Mouse (Mus musculus) CD4-positive helper T cell, adult 2 months (primary cell): ENCODE measurements around the gene 4930404N11Rik.

ENCODE experiments used
- DNase-seq: peaks from one replicate; pipeline ENCODE4 v3.0.0-alpha.2; 2012; ENCODE audit warnings: low read depth, missing footprints, low spot score

The 4930404N11Rik gene

DNA sequence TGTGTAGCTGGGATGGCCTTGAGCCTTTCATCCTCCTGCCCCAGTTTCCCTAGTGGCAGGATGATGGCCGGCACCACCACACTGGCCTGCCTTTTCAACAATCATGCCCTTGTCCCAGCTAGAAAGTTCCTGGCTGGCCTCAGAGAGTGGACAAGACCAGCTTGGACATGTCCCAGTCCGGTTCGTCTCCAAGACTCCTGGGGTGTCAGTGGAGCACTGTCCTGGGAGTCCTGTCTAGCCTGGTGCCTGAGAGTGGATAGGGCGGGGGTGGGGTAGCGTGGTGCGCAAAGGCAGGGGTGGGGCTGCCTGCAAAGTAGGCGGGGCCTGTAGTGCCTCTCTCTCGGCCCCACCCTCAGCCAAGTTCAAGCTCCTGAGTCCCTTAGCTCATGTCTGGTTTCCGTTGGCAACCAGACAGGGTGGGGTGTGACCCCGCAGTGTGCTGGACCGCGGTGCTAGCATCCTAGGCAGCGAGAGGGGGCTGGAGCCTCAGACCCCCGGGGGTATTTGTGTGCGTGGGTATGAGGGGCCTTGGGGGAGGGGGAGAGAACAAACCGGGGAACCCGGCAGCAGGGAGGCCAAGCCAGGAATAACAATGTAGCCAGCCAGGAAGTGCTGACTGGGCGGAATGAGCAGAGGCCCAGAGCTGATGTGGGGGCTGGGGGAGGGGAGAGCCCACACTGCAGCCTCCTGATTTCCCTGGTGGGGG, 36.1 kb upstream of the 4930404N11Rik start:
- peak; percentile 71 for DNase-seq

DNA sequence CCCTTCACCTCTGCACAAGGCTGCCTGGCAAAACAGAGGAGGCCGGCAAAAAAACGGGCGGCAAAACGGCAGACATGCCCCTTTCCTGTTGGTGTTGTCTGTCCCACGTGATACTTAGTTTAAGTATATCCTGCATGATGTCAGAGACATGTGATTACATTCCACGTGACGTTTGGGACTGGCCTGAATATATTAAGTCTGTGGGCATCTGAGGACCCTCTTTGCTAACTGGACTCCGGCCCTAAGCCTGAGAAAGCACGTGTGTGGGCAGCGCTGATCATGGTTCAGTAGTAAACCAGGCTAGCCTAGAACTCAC, 35.5 kb upstream of the 4930404N11Rik start:
- no peak for DNase-seq

DNA sequence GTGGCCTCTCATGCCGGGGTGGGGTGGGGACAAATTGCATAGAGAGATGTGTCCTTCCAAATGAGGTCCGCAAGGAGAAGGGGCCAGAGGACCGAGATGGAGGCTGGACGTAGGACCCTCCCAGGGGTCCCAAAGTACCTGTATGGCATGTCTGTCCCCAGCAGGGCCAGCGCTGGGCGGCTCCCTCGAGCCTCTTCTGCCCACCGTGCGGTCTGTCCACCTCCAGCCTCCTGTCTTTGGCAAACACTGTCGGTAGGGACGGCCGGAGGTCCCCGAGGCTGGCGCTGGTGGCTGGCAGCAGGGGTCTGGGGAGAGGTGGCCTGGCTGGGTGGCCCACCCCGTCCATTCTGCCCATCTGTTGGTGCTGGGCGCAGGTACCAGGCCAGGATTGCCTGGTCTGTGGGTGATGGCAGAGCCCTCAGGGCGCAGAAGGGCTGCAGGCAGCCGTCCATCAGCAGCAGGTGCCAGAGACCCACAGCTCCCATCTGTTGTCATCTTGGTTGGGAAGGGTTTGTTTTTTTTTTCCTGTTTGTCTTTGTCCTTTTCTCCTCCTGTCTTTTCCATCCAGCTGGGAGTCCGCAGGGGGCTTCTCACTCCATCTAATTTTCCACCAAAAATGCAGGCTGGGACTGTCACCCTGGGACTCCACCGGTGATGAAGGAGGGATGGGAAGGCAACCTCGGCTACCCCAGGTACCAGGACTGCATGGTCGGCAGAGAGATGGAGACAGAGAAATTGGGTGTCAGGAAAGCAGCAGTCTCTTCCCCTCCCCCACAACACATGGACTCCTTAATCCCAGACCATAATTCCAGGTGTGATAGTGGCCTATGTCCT, 35.0 kb upstream of the 4930404N11Rik start:
- no peak for DNase-seq

DNA sequence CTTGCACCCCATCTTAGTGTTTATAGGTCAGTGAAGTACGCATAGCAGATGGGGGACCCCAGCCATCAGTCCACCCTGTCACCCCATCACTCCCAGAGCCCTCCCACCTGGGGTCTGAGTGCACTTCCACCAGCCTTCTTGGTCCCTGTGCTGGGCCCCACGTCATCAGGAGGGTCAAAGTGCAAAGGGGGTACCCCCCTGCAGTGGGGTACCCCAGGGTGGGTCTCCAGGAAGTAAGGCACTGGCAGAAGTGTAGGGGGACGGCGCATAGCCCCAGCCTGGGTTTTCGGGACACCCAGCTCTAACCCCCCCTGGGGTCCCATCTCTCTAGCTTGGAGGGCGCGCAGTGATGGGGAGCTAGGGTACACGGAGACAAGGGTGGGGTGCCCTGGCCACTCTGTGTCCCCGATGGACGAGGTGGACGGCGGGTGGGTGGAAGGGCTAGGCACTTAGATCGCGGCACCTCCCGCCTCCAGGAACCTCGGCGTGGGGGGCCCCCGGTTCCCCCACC, 34.2 kb upstream of the 4930404N11Rik start:
- no peak for DNase-seq

DNA sequence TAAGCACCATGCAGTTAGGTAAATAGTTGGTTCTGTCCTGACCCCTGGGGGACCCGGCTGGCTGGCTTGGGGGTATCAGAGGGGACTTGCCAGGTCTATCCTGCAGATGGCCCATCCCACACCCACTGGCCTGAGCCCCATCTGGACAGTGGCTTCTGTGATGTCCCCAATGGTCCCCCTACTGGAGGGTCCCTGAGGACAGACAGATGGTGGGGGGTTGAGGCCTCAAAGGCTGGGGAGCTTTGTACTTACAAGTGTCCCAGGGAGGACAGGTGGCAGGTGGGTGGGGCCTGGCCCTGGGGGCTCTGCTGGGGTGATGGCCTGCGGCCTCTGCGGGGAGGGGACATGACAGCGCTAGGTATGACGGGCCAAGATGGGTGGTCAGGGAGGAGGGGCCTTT, 33.7 kb upstream of the 4930404N11Rik start:
- DNase-seq = no peak

DNA sequence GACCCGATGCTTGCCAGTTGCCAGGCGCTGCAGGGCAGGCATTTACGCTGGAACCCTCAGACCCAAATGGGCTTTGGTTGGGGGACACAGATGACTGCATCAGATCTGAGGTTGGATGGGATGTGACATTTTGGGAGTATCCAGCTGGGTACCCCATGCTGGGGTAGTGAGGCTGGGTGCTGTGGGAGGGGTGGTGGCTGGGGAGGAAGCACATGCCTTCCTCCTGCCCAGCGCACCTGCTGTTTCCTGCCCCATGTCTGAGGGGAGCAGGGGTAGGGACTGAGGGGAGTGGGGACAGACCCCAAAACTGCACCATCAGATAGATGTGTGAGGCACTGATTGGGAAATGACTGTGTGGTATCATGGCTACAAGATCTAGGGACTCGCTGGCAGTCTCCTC, 31.1 kb upstream of the 4930404N11Rik start:
- no peak for DNase-seq

DNA sequence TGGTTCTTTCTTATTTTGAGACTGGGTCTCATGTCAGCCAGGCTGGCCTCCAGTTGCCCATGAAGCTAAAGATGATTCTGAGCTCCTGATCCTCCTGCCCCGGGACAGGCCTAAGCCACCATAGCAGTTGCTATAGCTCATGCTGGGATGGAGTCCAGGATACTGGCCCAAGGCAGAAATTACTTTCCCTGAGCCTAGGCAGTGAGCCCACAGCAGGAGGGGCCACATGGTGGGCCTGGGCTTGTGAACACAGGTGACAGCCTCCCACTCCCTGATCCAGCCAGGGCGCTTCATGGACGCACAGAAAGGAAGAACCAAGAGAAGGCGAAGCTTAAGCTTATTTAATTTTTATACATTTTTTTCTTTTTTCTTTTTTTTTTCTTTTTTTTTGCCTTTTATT, 30.2 kb upstream of the 4930404N11Rik start:
- DNase-seq = no peak

DNA sequence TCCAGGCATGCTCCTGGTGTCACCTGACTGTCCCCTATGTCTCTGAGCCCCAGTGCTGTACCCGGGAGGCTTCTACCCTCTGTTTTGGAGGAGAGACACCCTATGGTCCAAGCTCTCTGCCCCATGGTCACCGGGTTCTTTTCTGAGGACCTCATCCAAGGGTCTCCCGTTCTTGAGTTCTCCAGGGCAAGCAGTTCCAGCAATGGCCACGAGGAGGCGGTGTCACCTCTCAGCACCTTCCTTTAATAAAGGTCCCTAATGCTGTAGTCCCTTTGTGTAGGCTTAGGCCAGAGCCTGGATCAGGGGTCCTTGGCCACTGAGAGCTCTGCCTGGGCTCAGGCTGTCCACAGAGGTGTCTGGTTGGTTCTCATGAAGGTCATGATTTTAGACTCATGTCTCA, 29.5 kb upstream of the 4930404N11Rik start:
- DNase-seq = peak; percentile 71

DNA sequence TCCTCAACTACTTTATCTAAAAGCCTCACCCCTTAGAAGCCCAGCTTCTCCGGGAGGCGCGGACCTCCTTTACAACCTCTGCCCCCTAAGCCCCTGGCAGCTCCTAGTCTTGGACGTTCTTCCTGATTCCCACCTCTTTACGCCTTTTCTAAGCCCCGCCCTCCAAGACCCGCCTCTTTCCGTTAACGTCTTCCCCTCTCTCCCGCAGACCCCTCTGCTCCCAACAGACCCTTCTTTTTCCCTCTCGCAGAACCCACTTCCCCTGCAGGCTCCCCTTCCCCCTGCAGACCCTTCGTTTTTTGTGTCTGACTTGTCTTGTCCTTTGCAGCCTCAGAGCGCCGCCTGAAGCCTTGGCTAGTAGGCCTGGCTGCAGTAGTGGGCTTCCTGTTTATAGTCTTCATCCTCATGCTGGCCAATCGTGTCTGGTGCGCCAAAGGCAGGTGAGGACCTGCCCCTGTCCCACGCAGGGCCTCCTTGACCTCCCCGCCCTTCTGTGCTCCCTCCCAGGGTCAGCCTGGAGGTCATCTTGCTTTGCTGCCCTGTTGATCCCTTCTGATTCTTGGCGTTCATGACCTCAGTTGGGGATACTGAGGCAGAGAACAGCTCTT, 27.9 kb upstream of the 4930404N11Rik start:
- peak; percentile 35 for DNase-seq

DNA sequence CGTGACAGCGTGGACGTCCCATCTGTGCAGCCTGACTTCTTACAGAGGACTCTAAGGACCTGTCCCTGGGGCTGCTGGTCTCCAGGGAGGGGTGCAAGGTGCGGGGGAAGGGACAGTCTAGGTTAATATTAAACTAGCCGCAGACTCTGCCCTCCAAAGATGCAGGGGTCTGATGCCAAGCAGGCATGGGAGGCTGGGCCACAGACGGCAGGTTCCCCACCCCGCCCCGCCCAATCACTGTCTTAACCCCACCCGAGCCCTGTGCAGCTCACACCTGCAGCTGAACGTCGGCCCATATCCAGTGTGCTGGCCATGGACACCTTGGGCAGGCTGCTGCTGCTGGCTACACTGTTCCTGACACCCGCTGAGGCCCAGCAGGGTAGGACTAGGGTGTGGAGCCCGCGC, 27.2 kb upstream of the 4930404N11Rik start, which contains the start of gene Smim24:
Gene Smim24 (plus strand): TSS at position 271 of the 405 bp plus-strand sequence.
- no peak for DNase-seq

DNA sequence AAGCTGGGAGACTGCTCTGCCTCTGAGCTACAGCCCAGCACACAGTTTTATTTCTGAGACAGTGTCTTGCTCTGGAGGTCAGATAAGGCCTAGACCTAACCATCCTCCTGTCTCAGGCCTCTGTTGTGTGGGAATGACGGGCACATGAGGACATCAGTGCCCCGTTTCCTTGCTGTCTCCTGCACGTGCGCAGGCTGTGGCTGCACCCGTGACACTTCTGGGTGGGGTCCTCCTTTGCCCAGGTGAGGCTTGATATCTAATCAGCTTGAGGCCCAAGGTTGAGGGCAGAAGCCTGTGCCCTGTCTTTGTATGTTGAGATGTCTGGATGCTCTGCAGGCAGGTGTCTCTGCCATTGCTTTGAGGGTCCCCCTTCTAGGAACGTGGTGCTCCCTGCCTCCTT, 26.7 kb upstream of the 4930404N11Rik start:
- no peak for DNase-seq

DNA sequence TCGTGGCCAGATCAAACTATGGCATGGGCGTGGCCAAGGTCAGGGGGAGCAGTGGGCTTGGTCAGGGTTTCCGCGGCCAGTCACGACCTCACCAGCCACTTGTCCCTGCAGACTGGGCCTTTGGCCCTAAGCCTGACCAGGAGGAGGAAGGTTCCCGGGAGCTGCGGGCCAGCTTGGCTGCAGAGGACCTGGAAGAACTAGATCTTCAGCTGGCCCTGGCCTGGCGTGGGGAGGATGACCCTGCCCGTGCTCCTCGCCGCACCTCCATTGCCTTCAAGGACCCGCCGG, 25.0 kb upstream of the 4930404N11Rik start:
- no peak for DNase-seq

DNA sequence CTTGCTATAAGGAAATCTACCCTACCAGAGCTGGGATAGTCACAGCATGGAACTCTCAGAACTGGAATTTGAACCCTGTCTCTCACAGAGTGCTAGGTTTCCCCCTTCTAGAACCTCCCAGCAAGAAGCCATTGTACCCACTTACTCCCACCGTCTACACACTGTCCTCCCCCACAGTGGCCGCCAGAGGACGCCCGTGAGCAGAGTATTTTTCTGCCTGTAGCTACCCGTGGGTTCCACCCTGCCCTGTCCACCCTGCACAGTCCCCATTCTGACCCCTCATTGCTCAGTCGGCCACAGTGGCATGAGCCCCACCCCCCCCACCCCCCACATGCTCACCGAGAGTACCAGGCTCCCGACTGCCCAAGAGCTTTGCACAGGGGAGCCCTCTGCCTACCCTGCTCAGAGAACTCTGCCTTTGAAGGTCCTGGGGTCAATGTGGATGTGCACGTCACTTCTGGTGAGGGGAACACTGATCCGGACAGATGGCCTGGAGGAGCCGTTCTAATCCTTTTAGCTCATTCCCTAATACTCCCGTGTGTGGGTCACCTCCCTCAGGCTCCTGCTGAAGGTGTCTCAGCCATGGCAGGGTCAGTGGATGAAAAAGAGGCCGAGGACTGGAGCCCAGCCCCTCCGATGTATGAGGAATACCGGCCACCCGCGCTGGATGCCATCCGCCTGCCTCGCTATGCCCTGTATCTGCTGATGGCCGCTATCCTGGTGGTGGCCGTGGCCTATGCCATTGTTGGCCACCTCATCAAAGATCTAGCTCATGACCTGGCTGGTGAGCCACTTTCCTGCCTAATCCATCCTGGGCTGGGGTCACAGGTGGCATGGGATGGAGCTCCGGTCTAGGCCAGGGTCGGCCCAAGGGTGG, 24.4 kb upstream of the 4930404N11Rik start:
- peak; percentile 66 for DNase-seq

DNA sequence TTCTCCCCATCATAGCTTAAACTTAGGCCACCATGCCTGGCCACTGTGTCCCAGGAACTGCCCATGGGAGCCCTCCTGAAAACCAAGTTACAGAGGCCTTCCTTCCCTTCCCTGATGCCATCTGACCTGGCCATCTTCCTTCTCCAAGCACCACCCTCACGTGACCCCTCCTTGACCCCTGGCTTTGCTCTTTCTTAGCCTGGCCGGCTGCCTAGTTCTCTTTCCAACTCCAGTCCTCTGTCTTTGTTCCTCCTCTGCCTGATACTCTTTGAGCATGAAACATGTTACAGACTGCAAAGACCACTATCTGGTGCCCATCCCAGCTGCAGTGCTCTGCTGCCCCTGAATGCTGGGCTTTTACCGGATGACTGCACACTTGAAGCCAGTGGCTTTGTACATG, 23.8 kb upstream of the 4930404N11Rik start:
- no peak for DNase-seq

DNA sequence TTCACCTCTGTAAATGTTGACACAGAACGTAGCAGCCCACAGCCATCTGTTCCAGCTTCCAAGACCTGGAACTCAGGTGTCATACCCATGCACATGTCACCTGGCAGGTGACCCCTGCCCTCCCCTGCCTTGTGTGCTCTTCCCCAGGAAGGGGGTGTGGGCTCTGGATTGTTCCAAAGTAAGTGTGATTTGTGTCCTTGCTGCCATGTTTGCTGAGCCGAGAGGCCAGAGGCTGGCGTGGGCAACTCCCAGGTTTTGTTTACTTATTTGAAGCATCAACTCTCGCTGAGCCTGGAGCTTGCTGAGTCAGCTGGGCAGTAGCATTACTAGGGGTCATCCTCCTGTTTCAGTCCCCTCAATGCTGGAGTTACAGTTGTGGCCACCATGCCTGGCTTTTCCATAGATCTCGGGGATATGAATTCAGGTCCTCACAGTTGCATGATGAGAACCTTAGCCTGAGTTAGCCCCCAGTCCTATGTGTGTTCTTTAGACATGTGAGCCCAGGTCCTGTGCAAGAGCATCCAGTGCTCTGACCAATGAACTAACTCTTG, 23.0 kb upstream of the 4930404N11Rik start, which contains the start of gene Gm48552:
Gene Gm48552 (plus strand): TSS at position 501 of the 551 bp plus-strand sequence.
- DNase-seq = no peak

DNA sequence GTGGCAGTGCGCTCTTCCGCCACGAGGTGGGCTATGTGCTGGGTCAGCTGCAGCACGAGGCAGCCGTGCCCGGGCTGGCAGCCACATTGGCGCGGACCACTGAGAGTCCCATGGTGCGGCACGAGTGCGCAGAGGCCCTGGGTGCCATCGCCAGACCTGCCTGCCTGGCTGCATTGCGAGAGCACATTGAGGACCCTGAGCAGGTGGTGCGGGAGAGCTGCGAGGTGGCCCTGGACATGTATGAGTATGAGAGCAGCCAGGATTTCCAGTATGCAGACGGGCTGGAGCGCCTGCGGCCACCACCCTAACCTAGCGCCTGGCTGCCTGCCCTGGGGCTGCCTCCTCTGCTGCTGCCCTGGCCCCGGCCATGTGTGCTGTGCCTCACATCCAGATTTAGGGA, 22.1 kb upstream of the 4930404N11Rik start:
- DNase-seq = no peak

DNA sequence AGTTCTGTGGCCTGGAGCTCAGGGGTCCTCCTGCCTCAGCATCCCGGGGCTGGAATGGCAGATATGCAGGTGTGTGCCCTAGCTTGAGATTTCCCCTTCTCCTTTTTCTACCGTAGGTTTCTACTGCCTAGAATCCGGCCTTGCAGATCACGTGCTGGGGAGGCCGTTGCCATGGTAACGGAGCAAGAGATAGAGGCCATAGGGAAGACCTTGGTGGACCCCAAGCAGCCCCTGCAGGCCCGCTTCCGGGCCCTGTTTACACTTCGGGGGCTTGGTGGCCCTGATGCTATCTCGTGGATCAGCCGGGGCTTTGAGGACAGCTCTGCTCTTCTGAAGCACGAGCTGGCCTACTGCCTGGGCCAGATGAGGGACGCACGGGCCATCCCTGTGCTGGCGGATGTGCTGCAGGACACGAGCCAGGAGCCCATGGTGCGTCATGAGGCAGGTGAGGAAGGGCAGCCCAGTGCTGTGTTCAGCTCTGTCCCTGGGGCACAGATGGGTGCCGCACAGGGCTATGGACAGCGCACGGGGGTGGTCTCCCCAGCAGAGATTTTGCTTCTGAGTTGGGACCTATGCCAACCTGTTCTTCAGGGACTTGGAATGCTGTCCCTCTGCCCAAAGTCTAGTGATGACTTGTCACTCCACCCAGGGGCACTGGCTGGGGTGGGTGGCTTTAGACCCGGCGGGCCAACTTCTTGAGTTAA, 20.1 kb upstream of the 4930404N11Rik start:
- DNase-seq = no peak

DNA sequence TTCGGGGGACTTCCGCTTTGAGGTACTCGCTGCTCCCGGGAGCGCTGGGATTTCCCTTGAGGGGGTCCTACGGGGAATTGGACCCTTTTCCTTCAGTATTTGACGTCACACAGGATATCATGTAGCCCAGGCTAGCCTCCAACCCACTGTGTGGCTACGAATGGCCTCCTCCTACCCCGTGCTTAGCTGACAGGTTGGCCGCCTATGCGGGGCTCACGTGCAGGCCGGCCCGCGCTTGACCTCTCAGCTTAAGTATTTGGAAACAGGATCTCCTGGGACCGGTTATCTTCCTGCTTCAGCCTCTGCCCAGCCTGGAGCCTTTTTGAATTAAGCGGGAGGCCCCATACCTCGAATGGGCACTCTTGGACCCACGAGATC, 19.0 kb upstream of the 4930404N11Rik start:
- no peak for DNase-seq

DNA sequence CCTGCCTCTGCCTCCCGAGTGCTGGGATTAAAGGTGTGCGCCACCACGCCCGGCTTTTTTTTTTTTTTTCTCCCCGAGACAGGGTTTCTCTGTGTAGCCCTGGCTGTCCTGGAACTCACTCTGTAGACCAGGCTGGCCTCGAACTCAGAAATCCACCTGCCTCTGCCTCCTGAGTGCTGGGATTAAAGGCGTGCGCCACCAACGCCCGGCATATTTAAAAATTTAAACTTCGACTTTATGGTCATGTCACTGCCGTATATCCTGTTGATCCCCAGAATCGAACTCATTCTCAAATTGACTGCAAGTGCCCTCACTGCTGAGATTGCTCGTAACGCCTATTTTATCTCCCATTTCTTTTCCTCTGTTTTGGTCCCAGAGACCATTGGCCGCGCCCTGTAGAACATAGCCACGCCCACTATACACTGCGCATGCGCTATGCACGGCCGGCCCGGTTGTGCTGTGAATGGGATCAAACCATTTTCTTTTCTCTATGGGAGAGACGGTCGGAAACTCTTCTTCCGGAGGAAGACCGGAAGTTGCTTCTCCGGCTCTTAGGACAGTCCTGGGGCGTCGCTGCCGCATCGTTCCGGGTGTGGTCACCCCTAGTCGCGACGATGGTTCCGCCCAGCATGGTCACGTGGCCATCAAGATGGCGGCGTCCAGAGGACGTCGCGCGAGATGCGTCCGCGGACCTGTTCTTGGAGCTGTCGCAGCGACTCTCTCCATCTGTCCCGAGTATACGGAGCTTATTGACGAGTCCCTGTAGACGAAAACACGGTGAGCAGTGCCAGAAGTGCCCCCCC, 18.4 kb upstream of the 4930404N11Rik start, which contains the start of the genes Dohh and Gm48551:
Gene Dohh (plus strand): TSS at position 627 of the 803 bp plus-strand sequence.
Gene Gm48551 (plus strand): TSS at position 665 of the 803 bp plus-strand sequence.
- peak; percentile 99 for DNase-seq

DNA sequence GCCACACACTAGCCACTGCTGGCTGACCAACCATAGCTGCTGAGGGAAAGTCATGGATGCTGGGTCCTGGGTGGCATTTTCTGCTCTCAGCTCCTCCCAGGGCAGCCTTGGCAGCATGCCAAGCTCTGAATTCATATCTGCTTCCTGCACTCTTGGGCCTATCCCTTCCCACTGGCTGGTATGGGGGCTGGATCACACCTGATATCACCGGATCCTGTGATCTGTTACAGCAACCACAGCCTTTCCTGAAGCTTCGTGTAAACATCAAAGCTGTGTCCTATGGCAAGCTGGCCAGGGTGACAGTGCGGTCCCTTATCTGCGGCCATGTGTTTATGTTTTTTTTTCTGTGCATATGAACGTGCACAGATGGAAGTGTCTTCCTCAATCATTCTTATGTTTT, 16.4 kb upstream of the 4930404N11Rik start:
- peak; percentile 80 for DNase-seq
